Mouse (Mus musculus): ENCODE data around the gene Gm13277. TPM values are rescaled to one million over a fixed set of nuclear protein-coding genes. Genes with fewer than 3 reads are reported as not detected.

Gene Gm13277
- not detected in 2 replicates for polyA plus RNA-seq (2012; rRNA removed)

GRCm38 (mm10) chr4:88788402-88788801 is at the start of gene Gm13277:
Gene Gm13277, plus strand, starts transcription at chr4:88788632.

GRCm38 (mm10) chr4:88754818-88755340 is 33.6 kb upstream of the Gm13277 start, which contains the start of gene Gm13271:
Gene Gm13271, plus strand, starts transcription at chr4:88754868.

GRCm38 (mm10) chr4:88759610-88760268 is 28.7 kb upstream of the Gm13277 start, which contains the start of gene Gm13283:
Gene Gm13283, plus strand, starts transcription at chr4:88760119.

GRCm38 (mm10) chr4:88773534-88773933 is 14.9 kb upstream of the Gm13277 start, which contains the start of gene Gm13290:
Gene Gm13290, plus strand, starts transcription at chr4:88773834.

GRCm38 (mm10) chr4:88776622-88777021 is 11.8 kb upstream of the Gm13277 start, which contains the start of gene Gm13289:
Gene Gm13289, plus strand, starts transcription at chr4:88776922.

GRCm38 (mm10) chr4:88779550-88779949 is 8.9 kb upstream of the Gm13277 start, which contains the start of gene Gm13272:
Gene Gm13272, plus strand, starts transcription at chr4:88779850.

GRCm38 (mm10) chr4:88781831-88782230 is 6.6 kb upstream of the Gm13277 start, which contains the start of gene Ifnz:
Gene Ifnz, plus strand, starts transcription at chr4:88782131.

GRCm38 (mm10) chr4:88785409-88785808 is 3.0 kb upstream of the Gm13277 start, which contains the start of gene Gm13276:
Gene Gm13276, plus strand, starts transcription at chr4:88785709.

GRCm38 (mm10) chr4:88791250-88791649 is 2.8 kb downstream of the Gm13277 start, which contains the start of gene Gm13278:
Gene Gm13278, plus strand, starts transcription at chr4:88791550.

GRCm38 (mm10) chr4:88793936-88794675 is 5.7 kb downstream of the Gm13277 start, which contains the start of gene Gm13275:
Gene Gm13275, plus strand, starts transcription at chr4:88794487.

GRCm38 (mm10) chr4:88797097-88797496 is 8.7 kb downstream of the Gm13277 start, which contains the start of gene Gm13279:
Gene Gm13279, plus strand, starts transcription at chr4:88797397.

GRCm38 (mm10) chr4:88799365-88799764 is 10.9 kb downstream of the Gm13277 start, which contains the start of gene Gm13285:
Gene Gm13285, plus strand, starts transcription at chr4:88799665.

GRCm38 (mm10) chr4:88802954-88803353 is 14.5 kb downstream of the Gm13277 start, which contains the start of gene Gm13287:
Gene Gm13287, plus strand, starts transcription at chr4:88803254.

GRCm38 (mm10) chr4:88805231-88805630 is 16.8 kb downstream of the Gm13277 start, which contains the start of gene Gm13288:
Gene Gm13288, plus strand, starts transcription at chr4:88805531.

GRCm38 (mm10) chr4:88815928-88816327 is 27.5 kb downstream of the Gm13277 start, which contains the start of gene Ifna7:
Gene Ifna7, plus strand, starts transcription at chr4:88816228.

GRCm38 (mm10) chr4:88819659-88820058 is 31.2 kb downstream of the Gm13277 start, which contains the start of gene Ifna11:
Gene Ifna11, plus strand, starts transcription at chr4:88819959.

GRCm38 (mm10) chr4:88827116-88827515 is 38.7 kb downstream of the Gm13277 start, which contains the start of gene Ifna6:
Gene Ifna6, plus strand, starts transcription at chr4:88827416.

GRCm38 (mm10) chr4:88835225-88835624 is 46.8 kb downstream of the Gm13277 start, which contains the start of gene Ifna5:
Gene Ifna5, plus strand, starts transcription at chr4:88835525.

Data from central nervous system, embryonic 14 days (tissue).